Mouse (Mus musculus): ENCODE data around the gene Gtf2b.

Gtf2b gene

GRCm38 (mm10) chr3:142817506-142817905, 52.7 kb downstream of the Gtf2b start:
- no peak for DNase-seq

- DNase-seq = no peak
Observed at GRCm38 (mm10) chr3:142823606-142824005, 58.8 kb downstream of the Gtf2b start.

- DNase-seq = no peak
Observed at GRCm38 (mm10) chr3:142826449-142827146, 61.8 kb downstream of the Gtf2b start.

GRCm38 (mm10) chr3:142832910-142833309, 68.1 kb downstream of the Gtf2b start:
- DNase-seq = no peak

All from lung, adult 18-20 months (tissue).